Mouse (Mus musculus) kidney, adult 8-10 months (tissue): ENCODE measurements around the gene Gm49396.
A peak's percentile ranks its signal among the peaks of the same experiment; 100 is the strongest.

Experiments used
- DNase-seq, 2 experiments: peaks; one replicate each; pipeline ENCODE4 v3.0.0; 2022

The Gm49396 gene

GRCm38 (mm10) chr7:30588676-30589434 lies 25.7 kb downstream of the Gm49396 start, which contains the start of gene Kmt2b:
TSS of gene Kmt2b (minus strand) at chr7:30588726.
- DNase-seq = peak; percentile 97 to 99

GRCm38 (mm10) chr7:30589435-30590301 lies 26.5 kb downstream of the Gm49396 start:
- peak; percentile 86 to 91 for DNase-seq

GRCm38 (mm10) chr7:30590927-30591604 lies 27.9 kb downstream of the Gm49396 start:
- no peak for DNase-seq

DNA sequence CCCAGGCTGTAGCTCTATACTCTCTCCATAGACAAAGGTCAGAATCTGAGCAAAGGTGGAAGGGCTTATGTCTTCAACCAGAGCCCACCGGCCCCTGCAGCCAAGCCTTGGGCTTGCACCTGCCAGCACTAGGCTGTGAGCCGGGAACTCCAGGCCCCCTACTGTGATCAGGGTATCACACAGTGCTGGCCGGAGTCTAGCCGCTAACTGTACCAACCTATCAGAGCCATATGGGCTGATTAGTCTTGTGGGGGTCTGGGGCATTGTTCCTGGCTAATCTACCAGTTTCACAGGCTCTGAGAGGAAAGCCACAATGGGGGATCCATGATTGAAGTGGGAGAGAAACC lies 28.4 kb downstream of the Gm49396 start:
- DNase-seq = no peak

GRCm38 (mm10) chr7:30592772-30593423 lies 29.8 kb downstream of the Gm49396 start:
- no peak for DNase-seq

- DNase-seq = no peak
Measured at GRCm38 (mm10) chr7:30593579-30594509, 30.7 kb downstream of the Gm49396 start.

DNA sequence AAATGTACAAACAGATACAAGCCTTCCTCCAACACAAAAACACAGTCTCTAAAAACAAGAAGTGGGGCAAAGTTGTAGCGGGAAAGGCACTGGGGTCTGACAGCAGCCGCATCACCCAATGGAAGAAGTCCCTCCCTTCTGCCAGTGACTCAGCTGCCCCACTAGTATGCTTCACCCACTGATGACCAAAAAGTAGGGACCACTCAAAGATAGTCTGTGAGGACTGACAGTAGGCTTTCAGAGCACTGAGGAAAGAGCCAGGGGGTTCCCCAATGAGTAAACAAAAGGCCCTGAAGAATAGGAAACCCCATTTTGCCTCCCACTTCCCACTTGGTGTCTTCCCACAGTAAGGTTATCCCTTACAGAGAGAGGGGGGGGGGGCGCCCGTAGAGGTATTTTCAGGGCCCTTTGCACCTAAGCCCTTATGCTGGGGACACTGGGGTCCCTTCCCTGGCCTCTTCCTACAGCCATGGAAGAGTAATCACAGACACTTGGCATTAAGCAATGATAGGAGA lies 31.4 kb downstream of the Gm49396 start:
- no peak for DNase-seq

DNA sequence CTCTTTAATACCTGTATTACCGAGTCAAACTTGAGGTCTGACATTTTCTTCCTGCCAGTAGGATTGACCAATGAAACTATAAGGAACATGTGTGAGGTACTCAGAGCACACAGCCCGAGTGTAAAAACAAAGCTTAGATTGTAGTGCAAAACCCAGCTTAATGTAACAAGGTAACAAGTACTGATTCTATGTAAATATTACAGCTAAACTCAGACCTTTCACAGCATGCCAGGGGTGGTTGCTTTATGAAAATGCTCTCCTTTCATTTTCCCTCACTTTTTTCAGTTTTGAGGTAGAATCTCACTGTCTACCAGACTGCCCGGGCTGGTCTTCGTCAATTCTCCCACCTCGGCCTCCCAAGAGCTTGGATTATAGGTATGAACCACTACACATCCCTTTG lies 32.9 kb downstream of the Gm49396 start:
- DNase-seq = no peak

DNA sequence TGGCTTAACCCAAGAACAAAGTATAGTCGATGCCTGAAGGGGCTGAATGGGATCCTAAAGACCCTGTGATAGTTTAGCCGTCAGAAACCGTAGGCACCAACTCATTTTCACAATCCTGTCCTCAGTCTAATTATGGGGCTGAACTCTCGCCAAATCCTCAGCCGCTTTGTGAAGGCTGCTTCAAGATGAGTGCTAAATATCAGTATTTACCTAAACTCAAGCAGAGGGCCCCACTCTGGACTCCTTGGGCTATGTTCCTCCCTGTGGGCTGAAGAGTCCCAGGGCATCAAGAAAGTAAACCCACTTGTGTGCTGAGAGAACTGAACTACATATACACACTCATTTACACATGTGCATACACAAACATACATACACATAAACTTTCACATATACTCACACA lies 33.7 kb downstream of the Gm49396 start:
- DNase-seq = no peak

GRCm38 (mm10) chr7:30598786-30599185 lies 35.6 kb downstream of the Gm49396 start, which contains the start of gene Zbtb32:
TSS of gene Zbtb32 (minus strand) at chr7:30598909.
- no peak for DNase-seq

GRCm38 (mm10) chr7:30599933-30600353 lies 36.8 kb downstream of the Gm49396 start:
- peak; percentile 97 for DNase-seq

GRCm38 (mm10) chr7:30600651-30601050 lies 37.5 kb downstream of the Gm49396 start:
- DNase-seq = peak; percentile 53 to 66

GRCm38 (mm10) chr7:30602583-30602982 lies 39.4 kb downstream of the Gm49396 start:
- peak; percentile 58 to 84 for DNase-seq

DNA sequence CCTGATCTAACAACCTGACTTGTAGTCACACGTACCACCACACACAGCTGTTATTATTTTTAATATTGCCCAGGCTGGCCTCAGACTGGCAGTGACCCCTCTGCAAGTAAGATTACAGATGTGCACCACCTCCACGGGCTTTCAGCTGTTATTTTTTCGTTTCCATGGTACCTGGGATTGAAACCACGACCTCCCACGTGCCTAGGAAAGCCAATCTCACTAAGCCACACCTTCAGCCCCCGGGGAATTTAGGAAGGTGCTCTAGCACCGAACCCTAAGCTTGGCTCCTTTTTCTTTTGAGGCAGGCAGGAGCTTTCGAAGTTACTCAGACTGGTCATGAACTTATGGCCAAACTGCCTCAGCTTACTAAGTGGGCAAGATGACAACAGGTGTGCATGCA lies 41.3 kb downstream of the Gm49396 start:
- DNase-seq = no peak

DNA sequence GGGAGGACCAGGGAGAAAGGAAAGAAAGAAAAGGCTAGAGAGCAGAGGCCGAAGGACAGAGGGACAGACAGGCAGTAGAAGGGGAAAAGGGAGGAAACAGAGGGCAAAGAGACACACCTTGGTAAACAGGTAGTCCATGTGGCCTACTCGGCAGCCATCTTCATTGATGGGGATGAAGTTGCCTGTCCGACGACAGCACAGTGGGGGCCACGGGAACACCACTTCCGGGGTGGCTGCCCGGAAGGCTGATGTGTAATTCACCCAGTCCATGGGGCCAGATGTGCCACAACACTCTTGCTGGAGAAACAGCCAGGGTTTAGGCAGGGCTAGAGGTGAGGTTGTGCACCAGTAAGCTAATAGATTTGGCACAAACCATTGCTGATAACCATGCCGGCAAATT lies 41.8 kb downstream of the Gm49396 start:
- DNase-seq = no peak

- DNase-seq = peak in 1 of 2 experiments; percentile 62
Measured at GRCm38 (mm10) chr7:30607706-30608309, 44.7 kb downstream of the Gm49396 start.

DNA sequence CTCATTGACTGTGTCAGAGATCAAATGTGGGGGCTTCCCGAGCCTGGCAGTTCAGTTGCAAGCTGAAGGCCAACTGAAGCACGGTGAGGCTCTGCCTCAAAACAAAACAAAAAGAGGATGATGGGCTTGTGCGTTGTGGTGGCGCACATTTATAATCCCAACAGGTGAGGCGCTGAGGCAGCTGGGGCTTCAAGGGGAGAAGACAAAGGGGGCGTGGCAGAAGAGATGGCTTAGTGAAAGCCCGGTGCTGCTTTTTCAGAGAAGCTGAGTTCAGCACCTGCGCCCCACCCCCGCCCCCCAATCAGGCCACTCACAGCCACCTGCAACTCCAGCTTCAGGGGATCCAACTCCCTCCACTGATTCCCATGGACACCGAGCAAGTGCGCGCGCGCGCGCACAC lies 45.3 kb downstream of the Gm49396 start:
- no peak for DNase-seq

- DNase-seq = no peak
Measured at GRCm38 (mm10) chr7:30610043-30610442, 46.9 kb downstream of the Gm49396 start.

- DNase-seq = no peak
Measured at GRCm38 (mm10) chr7:30612654-30613402, 49.7 kb downstream of the Gm49396 start, which contains the start of gene Upk1a. TSS of gene Upk1a (minus strand) at chr7:30612847.

GRCm38 (mm10) chr7:30613529-30614112 lies 50.5 kb downstream of the Gm49396 start:
- peak; percentile 54 to 77 for DNase-seq
